Mouse (Mus musculus) heart, adult 8-10 months (tissue): ENCODE measurements around the gene Armc8. TPM values are rescaled to one million over a fixed set of nuclear protein-coding genes. Genes with fewer than 3 reads are reported as not detected.

ENCODE experiments used
- DNase-seq: peaks from one replicate; pipeline ENCODE4 v3.0.0; 2022; ENCODE audit warnings: low spot score
- total RNA-seq, 4 experiments: library from RNA; stranded (reverse); gene quantifications; 2 replicates each; pipeline ENCODE4 v1.2.4; 2022

The Armc8 gene
- total RNA-seq, 4 experiments from 2014 or later = 15.5 to 17.6 (median 16.1) TPM

- no peak for DNase-seq
These were observed 121.4 kb downstream of the Armc8 start for GRCm38 (mm10) chr9:99447323-99447722.

GRCm38 (mm10) chr9:99446259-99446658, 122.4 kb downstream of the Armc8 start:
- DNase-seq = no peak

DNA sequence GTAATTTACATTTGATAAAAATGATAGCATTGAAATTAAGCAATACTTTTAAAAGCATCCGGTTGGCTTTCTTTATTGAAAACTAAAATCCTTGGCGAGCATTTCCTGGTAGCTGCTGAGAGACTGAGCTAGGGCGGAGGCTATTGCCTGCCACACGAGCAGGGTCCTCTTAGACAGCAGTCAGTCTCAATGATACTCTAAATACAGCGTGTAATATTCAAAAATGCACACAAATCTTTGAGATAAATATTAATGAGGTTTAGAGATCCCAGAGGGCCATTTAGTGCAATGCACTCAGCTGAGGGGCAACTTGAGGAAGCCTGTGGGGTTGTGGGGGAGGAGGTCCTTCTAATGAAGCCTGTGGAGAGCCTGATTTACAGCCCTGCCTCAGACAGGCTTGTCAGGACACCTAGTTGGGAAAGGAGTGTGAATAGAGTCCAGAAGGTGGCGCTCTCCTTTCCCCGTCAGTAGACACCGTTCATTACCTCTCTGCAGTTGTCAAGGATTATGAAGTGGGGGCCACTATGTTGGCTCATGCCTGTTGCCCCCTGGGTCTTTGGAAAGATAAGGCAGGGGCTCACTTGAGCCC, 124.0 kb downstream of the Armc8 start:
- DNase-seq = no peak

DNA sequence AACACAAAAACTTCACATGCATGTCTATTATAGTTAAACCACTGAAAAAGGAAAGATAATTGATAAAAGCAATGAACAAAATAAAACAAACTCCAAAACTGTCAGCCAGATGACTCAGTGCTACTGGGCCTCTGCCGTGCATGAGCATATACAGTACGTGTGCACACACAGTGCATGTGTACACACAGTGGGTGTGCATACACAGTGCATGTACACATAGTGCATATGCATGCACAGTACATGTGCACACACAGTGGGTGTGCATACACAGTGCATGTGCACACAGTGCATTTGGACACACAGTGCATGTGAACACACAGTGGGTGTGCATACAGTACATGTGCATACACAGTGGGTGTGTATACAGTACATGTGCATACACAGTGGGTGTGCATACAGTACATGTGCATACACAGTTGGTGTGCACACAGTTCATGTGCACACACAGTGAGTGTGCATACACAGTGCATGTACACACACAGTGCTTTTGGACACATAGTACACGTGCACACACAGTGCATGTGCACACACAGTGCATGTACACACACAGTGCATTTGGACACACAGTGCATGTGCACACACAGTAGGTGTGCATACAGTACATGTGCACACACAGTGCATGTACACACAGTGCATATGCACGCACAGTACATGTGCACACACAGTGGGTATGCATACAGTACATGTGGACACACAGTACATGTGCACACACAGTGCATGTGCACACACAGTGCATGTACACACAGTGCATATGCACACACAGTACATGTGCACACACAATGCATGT, 126.9 kb downstream of the Armc8 start:
- no peak for DNase-seq

GRCm38 (mm10) chr9:99440941-99441340, 127.8 kb downstream of the Armc8 start:
- no peak for DNase-seq

GRCm38 (mm10) chr9:99439064-99439463, 129.6 kb downstream of the Armc8 start:
- no peak for DNase-seq

DNA sequence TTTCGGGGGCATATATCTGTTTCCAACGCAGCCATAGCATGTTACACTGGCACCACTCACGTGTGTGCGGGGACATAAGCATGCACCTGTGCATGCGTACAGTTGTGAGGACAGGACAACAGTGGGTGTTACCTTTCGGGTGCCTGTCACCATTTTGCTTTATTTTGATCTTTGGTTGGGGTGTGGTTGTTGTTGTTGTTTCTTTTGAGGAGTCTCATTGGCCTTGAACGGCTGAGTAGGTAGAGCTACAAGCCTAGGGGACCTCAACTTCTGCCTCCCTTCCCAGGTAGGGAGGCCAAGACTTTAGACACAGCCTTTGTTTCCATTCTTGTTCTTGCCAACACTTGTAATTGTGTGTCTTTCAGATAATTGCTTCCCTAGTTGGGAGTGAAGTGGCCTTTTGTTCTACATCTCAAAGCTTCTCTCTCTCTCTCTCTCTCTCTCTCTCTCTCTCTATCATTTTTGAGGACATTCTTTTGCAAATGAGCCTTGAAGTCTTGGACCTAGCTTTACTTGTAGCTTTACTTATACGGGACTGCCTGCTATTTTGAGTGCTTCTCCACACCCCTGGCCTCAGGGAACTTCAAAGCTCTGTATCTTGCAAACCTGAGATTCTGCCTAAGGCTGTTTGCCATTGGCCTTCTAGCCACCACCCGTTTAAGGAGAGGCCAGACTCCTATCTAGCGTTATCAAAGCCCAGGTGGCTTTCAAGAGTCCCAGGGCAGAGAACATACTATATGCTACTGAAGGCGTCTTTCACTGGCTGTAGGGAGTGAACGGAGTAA, 130.7 kb downstream of the Armc8 start:
- no peak for DNase-seq

DNA sequence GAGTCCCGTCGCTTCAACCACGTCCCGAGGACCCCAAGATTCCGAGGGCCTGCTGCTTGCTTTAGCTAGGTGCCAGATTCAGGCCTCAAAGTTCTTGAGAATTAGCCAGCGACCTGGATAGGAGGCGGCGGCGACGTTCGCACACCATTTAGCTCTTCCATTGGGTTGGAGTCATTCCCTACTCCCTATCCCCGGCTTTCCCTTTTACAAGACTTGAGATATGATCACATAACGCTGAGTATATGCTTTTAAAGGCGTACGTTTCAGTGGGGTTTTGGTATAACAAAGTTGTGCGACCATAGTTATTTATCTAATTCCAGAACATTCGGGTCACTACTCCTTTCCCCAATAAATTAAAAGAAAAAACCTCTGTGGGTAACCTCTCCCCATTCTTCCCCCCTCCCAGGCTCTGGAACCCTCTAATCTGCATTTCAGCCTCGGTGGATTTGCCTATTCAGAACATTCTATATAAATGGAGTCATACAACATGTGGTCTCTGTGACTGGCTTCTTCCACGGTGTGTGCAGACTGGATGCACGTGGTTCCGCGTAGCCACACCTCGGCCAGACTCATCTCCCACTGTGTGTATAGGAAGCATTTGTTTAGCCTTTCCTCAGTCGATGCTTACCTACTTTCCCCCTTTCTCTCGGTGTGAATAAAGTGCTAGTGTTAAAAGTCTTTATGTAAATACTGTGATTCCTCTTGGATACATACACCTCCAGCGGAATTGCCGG, 131.5 kb downstream of the Armc8 start, which contains the start of gene Mras:
Gene Mras, minus strand, starts transcription at position 351 of the 734 bp plus-strand sequence.
- no peak for DNase-seq

DNA sequence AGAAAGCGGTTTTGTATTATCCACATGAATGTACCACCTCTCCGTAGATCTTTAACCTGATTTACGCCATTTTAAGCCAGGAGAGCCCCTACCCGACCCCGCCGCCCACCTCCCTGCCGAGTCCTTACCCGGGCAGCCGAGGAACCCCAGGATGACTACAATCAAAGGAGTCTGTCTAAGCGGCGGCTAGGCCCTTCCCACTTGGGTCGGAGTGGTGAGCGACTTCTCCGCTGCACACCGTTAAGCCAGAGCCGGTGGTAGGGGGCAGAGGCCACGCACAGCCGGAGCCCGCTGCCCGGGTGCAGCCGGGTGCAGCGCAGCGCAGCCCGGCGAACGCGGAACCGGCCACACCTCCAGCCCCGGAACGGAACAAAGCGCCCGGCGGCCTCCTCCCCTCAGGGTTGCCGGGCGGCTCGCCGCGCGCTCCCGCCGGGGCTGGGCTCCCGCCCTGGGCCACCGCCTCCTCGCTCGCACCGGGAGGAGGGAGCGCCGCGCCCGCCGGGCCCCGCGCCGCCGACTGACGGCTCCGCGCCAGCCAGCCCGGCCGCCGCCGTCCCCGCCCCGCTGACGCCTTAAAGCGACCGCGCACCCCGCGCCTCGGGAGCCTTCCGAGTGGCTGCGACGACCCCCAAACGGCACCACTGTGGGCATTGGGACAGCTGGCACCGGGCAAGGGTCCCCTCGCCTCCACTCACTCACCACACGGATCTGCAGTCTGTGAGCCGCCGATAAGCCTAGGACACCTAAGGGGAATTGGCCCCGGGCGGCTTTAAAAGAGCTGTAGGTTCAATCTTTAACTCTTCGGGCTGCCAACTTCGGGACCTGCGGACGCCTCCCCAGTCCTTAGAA, 132.3 kb downstream of the Armc8 start:
- DNase-seq = peak; percentile 71

DNA sequence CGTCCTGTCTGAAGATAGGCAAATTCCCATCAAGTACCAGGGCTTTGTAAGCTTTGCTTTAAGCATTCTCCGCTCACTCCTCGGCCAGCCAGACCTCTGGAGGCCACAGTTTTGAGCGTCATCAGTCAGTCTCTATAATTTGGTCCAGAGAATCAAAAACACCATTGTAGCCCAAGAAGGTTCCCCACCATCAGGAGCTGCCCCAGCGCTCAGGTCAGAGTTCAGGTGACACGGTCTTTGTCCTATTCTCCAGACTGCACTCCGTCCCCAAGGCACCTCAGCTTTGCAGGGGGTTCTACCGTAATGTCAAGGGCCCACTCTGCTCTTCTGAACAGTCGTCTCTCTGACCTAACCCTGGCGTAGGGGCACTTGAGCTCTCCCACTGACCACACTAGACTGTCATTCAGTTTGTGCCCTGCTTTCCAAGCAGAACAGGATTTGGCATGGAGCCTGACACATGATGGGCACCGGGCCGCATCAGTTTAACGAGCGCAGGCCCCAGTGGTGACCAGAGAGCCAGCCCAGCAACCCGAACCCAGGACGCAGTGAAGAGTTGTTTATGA, 133.0 kb downstream of the Armc8 start:
- peak; percentile 21 for DNase-seq

- no peak for DNase-seq
These were observed 133.6 kb downstream of the Armc8 start for GRCm38 (mm10) chr9:99434892-99435618.

DNA sequence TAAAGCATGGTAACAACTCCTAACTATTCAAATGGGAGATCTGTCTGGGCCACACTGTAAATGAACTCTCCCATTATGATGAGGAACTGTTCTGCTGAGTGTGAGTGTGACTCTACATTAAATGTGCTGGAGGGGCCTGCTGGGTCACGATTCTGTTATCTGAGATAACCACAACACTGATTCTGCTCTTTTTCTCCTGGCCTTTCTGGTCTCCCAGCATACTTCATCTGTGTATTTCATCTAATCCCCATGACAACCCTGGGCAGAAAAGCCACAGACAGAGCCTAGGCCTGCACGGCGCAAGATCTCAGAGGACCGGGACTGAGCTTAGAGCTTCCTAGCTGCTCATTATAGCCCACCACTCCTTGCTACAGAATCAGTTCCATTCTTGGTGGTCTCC, 136.2 kb downstream of the Armc8 start:
- no peak for DNase-seq

GRCm38 (mm10) chr9:99431963-99432362, 136.7 kb downstream of the Armc8 start:
- no peak for DNase-seq

- DNase-seq = no peak
These were observed 137.4 kb downstream of the Armc8 start for GRCm38 (mm10) chr9:99431346-99431745.

DNA sequence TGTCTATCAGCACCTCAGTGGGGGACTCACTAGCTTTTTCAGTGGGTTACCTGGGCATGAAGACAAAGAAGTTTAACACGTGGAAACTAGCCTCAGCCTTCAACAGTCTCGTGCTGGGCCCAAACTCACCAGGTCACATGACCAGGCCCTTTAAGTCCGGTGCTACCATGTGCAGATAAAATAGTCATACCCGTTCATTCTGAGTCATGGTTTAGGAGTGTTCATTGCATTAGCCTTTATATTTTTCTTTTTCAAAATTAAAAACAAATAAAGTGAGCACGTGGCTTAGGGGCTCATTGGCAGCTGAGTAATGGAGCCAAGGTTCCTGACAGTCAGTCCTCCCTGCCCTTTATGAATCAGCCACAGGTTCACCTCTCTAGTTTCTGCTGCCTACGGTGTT, 137.9 kb downstream of the Armc8 start:
- no peak for DNase-seq

GRCm38 (mm10) chr9:99429845-99430244, 138.9 kb downstream of the Armc8 start:
- no peak for DNase-seq

DNA sequence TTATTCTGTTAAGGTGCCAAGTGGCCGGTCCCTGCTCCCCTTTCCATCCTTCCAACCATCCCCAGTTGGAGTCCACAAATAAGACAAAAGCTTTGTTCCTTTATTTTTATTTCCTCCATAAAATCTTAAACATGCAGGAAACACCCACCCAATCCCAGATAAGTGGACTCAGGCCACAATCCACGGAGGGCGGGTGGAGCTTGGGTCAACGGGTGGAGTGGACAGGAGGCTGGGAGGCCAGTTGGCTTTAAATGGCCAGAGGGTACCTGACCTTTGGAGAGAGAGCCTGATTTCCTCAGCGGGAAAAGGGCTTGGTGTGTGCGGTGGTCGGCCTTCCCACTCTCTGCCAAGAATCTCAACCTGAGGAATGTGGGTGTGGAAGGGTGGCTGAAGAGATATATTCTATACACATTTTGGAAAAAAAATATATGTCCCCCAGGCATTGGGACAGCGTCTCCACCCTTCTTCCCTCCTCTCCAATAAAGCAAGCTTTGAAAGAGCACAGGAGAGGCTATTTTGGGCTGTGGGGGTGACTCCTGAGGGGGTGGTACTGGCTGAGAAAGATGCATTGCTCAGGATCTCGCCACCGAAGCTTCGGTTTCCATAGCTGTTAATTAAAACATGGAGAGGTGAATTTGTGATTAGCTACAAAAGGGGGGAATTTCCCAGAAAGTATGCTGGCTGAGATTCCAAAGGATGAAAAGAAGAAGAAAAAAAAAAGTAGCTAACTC, 139.9 kb downstream of the Armc8 start:
- DNase-seq = no peak
